Mouse (Mus musculus) embryonic facial prominence, embryonic 12.5 days (tissue): ENCODE data around the gene Mon1b. TPM values are rescaled to one million over a fixed set of nuclear protein-coding genes. Genes with fewer than 3 reads are reported as not detected.

Source experiments
- ATAC-seq: fragments of 200-750 bp; cut with Nextera tagmentation; 2 replicates; pipeline ENCODE4 v1.8.0; 2017; ENCODE audit not compliant: insufficient number of reproducible peaks, insufficient read depth, low FRiP score, low TSS enrichment
- H3K27ac ChIP-seq: fragments of 300-500 bp; sonication (generic); 2 replicates; pipeline ENCODE4 v1.5.1; 2016; ENCODE audit warnings: mild to moderate bottlenecking
- H3K27me3 ChIP-seq: fragments of 300-500 bp; sonication (generic); 2 replicates; pipeline ENCODE4 v1.6.1; 2016; ENCODE audit warnings: mild to moderate bottlenecking, moderate library complexity
- H3K36me3 ChIP-seq: fragments of 300-500 bp; sonication (generic); 2 replicates; pipeline ENCODE4 v1.6.1; 2016; ENCODE audit warnings: mild to moderate bottlenecking
- H3K4me1 ChIP-seq: fragments of 300-500 bp; sonication (generic); 2 replicates; pipeline ENCODE4 v1.6.1; 2016
- H3K4me2 ChIP-seq: fragments of 300-500 bp; sonication (generic); replicated peaks from 2 replicates; pipeline ENCODE4 v1.6.1; 2016; ENCODE audit warnings: mild to moderate bottlenecking, moderate library complexity
- H3K4me3 ChIP-seq: fragments of 300-500 bp; sonication (generic); 2 replicates; pipeline ENCODE4 v1.5.1; 2016; ENCODE audit warnings: mild to moderate bottlenecking
- H3K9ac ChIP-seq: fragments of 300-500 bp; sonication (generic); 2 replicates; pipeline ENCODE4 v1.6.1; 2016; ENCODE audit warnings: mild to moderate bottlenecking, moderate library complexity
- H3K9me3 ChIP-seq: fragments of 300-500 bp; sonication (generic); 2 replicates; pipeline ENCODE4 v1.6.1; 2016; ENCODE audit warnings: mild to moderate bottlenecking, moderate library complexity
- WGBS: fragments of 180-500 bp; shearing (Covaris S2); methylation state at CpG from one replicate; pipeline ENCODE4 v1.1.7; 2016; 5-methylcytosine and 5-hydroxymethylcytosine counted together
- polyA plus RNA-seq: library from polyadenylated mRNA; unstranded; fragments of >200 nt; fragmentation: Nextera tagmentation; extraction: Ambion mirVana; gene quantifications from 2 replicates; pipeline ENCODE4 v1.2.1, GENCODE M21; 2016

The Mon1b gene
- polyA plus RNA-seq, 1 experiment from 2014 or later: 7.0 TPM

DNA sequence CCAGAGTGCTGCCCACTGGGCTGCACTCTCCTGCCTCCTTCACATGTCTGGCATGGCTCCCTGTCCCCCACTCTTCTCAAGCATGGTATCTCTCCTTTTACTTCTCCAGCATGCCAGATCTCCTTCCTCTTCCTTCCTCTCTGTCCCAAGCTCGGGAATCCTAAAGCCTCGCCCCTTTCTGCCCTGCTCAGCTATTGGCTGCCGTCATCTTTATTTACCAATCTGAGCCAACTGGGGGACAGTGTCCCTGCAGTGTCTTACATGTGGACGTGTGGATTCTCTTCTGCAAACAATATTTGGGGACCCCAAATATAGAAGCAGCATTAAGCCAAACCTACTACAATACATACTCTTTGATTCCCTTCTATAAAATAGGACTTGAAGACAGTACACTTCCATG lies 17.8 kb downstream of the Mon1b start:
- H3K9me3 ChIP-seq: no peaks in the 10 kb centered on the region
- no peaks in the 10 kb centered on the region; the same call in 1 of the 2 replicates for H3K27me3 ChIP-seq
- H3K4me2 ChIP-seq: no peak overlapping the region
- no peaks in the 10 kb centered on the region for H3K36me3 ChIP-seq
- H3K27ac ChIP-seq: no peak overlapping the region
- ATAC-seq: no peak
- no peak overlapping the region for H3K9ac ChIP-seq
- H3K4me1 ChIP-seq: no peaks in the 10 kb centered on the region
- H3K4me3 ChIP-seq: no peak overlapping the region
- WGBS: 52% methylated on average over 4 of the region's 4 CpGs

DNA sequence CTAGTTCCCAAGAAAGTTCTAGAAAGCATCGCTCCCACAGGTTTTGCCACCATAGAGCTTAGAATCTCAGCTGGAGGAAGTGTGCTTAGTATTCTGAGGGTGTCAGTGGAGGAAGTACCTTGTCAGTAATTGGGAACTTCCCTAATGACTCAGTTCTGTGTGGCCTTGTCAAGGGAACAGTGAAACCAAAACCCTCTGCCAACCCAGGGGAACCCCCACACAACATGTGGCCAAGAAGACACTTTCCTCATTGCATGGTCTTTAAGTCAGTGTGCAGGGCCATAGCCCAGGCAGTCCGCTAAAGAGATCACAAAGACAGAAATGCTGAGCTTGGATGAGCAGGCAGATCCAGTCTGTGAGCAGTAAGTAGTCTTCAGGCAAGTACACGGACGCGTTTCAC lies 20.8 kb downstream of the Mon1b start:
- H3K9ac ChIP-seq: no peak overlapping the region
- no peak overlapping the region for H3K27ac ChIP-seq
- H3K4me3 ChIP-seq: no peak overlapping the region
- H3K4me2 ChIP-seq: no peak overlapping the region
- H3K9me3 ChIP-seq: no peaks in the 10 kb centered on the region
- WGBS: 92% methylated on average over 5 of the region's 5 CpGs
- H3K36me3 ChIP-seq: no peaks in the 10 kb centered on the region
- no peak for ATAC-seq
- H3K4me1 ChIP-seq: no peaks in the 10 kb centered on the region
- no peaks in the 10 kb centered on the region; the same call in 1 of the 2 replicates for H3K27me3 ChIP-seq

GRCm38 (mm10) chr8:113656681-113657298 lies 21.4 kb downstream of the Mon1b start:
- WGBS: 82% methylated on average over 11 of the region's 11 CpGs
- H3K4me3 ChIP-seq: no peak overlapping the region
- H3K27ac ChIP-seq: no peak overlapping the region

DNA sequence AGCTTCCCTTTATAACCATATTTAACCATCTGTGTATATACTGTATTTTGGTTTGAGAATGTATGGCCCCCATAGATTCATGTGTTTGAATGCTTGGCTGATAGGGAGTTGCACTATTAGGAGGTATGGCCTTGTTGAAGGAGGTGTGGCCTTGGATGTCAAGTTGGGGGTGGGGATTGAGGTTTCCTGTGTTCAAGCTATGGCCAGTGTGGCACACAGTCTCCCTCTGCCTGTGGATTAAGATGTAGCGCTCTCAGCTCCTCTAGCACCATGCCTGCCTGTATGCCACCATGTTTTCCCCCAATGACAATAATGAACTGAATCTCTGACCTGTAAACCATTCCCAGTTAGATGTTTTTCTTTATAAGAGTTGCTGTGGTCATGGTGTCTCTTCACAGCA lies 24.7 kb downstream of the Mon1b start:
- H3K27me3 ChIP-seq: no peaks in the 10 kb centered on the region
- no peak overlapping the region for H3K4me2 ChIP-seq
- no peaks in the 10 kb centered on the region for H3K9me3 ChIP-seq
- WGBS: 94% methylated on average over 1 of the region's 1 CpGs
- no peak overlapping the region for H3K27ac ChIP-seq
- H3K9ac ChIP-seq: no peak overlapping the region
- no peaks in the 10 kb centered on the region for H3K36me3 ChIP-seq
- peaks cover 3% of the 10 kb centered on the region; the same call in 1 of the 2 replicates for H3K4me1 ChIP-seq
- no peak for ATAC-seq
- H3K4me3 ChIP-seq: no peak overlapping the region

More at GRCm38 (mm10) chr8:113656681-113657298, 21.4 kb downstream of the Mon1b start:
- H3K27me3 ChIP-seq: no peaks in the 10 kb centered on the region; the same call in 1 of the 2 replicates
- no peaks in the 10 kb centered on the region for H3K36me3 ChIP-seq
- ATAC-seq: no peak
- H3K9me3 ChIP-seq: no peaks in the 10 kb centered on the region
- H3K9ac ChIP-seq: no peak overlapping the region
- no peak overlapping the region for H3K4me2 ChIP-seq
- H3K4me1 ChIP-seq: no peaks in the 10 kb centered on the region

DNA sequence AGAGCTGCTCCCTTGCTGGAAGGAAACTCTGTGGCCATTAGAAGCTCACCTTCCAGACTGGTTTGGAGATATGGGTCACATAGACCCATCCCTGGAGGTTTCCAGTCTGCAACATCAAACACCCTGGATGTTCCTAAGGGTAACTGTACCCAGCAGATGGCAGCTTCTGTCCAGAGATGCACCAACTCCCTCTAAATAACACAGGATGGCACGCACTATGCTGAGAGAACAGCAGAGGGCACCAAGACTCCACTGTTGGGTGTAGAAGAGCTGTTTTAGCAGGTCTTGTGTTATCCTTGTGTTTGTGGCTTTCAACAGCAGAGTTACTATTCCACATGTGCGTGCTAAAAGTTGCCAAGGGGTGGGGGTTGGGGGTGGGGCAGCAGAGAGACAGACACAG lies 29.2 kb downstream of the Mon1b start:
- Histone ChIP-seq H3K9ac (no peak overlapping the region), H3K4me3 (no peak overlapping the region), H3K36me3 (no peaks in the 10 kb centered on the region), H3K4me2 (no peak overlapping the region), H3K27ac (no peak overlapping the region), H3K27me3 (no peaks in the 10 kb centered on the region), H3K9me3 (no peaks in the 10 kb centered on the region), H3K4me1 (peaks cover 11% of the 10 kb centered on the region)
- 11% methylated on average over 2 of the region's 2 CpGs for WGBS
- ATAC-seq: 0 out of 2 replicates have a peak, but pooled peaks have one; percentile 47

GRCm38 (mm10) chr8:113665036-113665435 lies 29.6 kb downstream of the Mon1b start:
- Histone ChIP-seq H3K27ac (no peak overlapping the region), H3K27me3 (no peaks in the 10 kb centered on the region), H3K4me3 (no peak overlapping the region), H3K9me3 (no peaks in the 10 kb centered on the region), H3K9ac (no peak overlapping the region), H3K4me2 (no peak overlapping the region), H3K4me1 (peaks cover 11% of the 10 kb centered on the region), H3K36me3 (no peaks in the 10 kb centered on the region)
- WGBS: 73% methylated on average over 4 of the region's 4 CpGs
- no peak for ATAC-seq

DNA sequence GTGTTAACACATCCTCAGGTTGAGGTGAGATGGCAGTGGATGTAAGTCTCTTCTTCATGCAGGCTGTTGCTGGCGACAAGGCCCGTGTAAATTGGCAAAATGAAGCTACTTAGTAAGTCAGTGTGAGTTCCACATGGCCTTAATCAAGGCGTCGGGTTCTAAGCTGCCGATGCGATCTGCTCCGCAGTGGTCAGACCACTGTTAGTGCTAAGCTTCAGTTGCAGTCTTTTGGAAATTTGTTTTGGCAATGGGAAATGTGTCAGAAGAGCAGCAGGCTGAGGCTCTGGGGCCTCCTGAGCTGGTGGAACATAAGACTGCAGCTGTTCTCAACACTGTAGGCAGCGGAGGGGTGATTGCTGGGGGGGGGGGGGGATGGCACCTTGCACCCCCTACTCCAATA lies 30.6 kb downstream of the Mon1b start:
- ATAC-seq: no peak
- Histone ChIP-seq H3K9me3 (no peaks in the 10 kb centered on the region), H3K36me3 (no peaks in the 10 kb centered on the region), H3K4me1 (peaks cover 11% of the 10 kb centered on the region), H3K9ac (no peak overlapping the region), H3K4me2 (no peak overlapping the region), H3K4me3 (no peak overlapping the region), H3K27me3 (no peaks in the 10 kb centered on the region), H3K27ac (no peak overlapping the region)
- WGBS: 40% methylated on average over 8 of the region's 8 CpGs

DNA sequence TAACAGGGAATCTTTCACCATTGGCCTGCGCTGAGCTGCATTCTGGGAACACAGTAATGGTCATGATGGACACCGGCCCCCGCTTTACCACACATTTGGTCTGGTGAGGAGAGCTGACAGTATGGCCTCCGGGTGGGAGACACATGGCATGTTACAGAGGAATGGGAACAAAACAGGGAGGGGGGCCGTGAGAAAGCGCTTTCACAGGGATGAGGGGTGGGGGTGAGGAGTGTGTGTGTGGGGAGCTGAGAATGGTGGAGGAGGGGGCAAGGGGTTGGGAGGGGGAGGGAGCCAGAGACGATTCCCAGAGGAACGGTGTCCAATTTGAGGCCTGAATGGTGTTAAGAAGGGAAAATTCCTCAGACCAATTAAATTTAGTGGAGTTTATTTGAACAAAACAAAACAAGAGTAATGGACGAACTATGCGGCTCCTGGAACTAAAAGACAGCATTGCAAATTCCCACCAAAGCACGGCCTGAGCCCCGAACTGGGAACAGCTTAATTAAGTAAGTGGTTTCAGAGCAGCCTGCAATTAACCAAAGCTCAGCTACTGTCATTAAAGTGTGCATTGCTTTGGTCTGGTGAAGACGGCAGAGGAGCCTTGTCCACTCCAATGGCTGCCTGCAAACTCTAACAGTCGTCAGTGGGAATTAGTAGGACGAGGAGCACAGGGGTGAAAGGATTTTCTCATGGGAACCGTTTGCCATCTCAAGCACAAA lies 31.5 kb downstream of the Mon1b start:
- no peaks in the 10 kb centered on the region for H3K27me3 ChIP-seq
- H3K9me3 ChIP-seq: no peaks in the 10 kb centered on the region
- no peaks in the 10 kb centered on the region for H3K36me3 ChIP-seq
- H3K4me1 ChIP-seq: peaks cover 11% of the 10 kb centered on the region
- no peak overlapping the region for H3K4me2 ChIP-seq
- no peak for ATAC-seq
- H3K27ac ChIP-seq: no peak overlapping the region
- no peak overlapping the region for H3K4me3 ChIP-seq
- WGBS: 50% methylated on average over 16 of the region's 16 CpGs
- no peak overlapping the region for H3K9ac ChIP-seq

- H3K36me3 ChIP-seq: no peaks in the 10 kb centered on the region
- no peaks in the 10 kb centered on the region for H3K27me3 ChIP-seq
- ATAC-seq: no peak
- no peak overlapping the region for H3K4me2 ChIP-seq
- H3K9ac ChIP-seq: no peak overlapping the region
- peaks cover 15% of the 10 kb centered on the region for H3K4me1 ChIP-seq
- 87% methylated on average over 10 of the region's 10 CpGs for WGBS
- no peaks in the 10 kb centered on the region for H3K9me3 ChIP-seq
- no peak overlapping the region for H3K4me3 ChIP-seq
- H3K27ac ChIP-seq: no peak overlapping the region
Observed at GRCm38 (mm10) chr8:113669924-113670323, 34.5 kb downstream of the Mon1b start.

DNA sequence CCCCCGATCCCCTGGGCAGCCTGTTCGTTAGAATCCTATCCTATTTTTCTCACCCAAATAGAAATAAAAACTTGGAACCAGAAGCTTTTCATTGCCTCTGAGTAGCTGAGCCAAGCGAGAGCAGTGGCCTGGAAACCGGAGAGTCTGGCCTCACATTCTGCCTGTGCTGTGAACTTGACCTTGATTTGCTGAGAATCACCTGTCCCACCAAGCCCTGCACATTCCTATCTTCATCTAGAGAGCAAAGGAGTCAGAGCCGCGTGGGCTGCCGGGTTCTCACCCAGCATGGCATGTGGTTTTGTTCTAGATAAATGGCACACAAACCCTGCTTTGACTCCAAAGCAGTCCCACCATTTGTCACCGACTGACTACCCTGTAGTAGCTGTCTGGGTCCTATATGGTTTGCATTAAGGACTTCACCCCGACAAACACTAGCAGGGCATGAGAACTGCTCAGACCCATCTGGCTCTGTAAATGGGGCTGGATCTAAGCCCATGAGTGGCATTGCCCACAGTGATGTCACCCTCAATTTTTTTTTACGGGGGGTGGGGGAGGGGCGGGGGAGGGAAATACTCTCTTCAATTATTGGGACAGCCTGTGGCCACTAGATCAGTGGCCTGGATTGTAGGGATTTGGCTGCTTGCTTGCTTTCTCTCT lies 37.3 kb downstream of the Mon1b start:
- H3K27me3 ChIP-seq: no peaks in the 10 kb centered on the region
- no peaks in the 10 kb centered on the region for H3K36me3 ChIP-seq
- 62% methylated on average over 11 of the region's 11 CpGs for WGBS
- no peak overlapping the region for H3K4me2 ChIP-seq
- 0 out of 2 replicates have a peak, but pooled peaks cover 8% of the 10 kb centered on the region for H3K4me1 ChIP-seq
- no peak overlapping the region for H3K9ac ChIP-seq
- ATAC-seq: no peak; the same call in 1 of the 2 replicates
- H3K27ac ChIP-seq: no peak overlapping the region
- no peaks in the 10 kb centered on the region for H3K9me3 ChIP-seq
- H3K4me3 ChIP-seq: no peak overlapping the region

- H3K36me3 ChIP-seq: no peaks in the 10 kb centered on the region
- H3K9me3 ChIP-seq: no peaks in the 10 kb centered on the region
- no peak overlapping the region for H3K9ac ChIP-seq
- no peak overlapping the region for H3K4me2 ChIP-seq
- no peaks in the 10 kb centered on the region for H3K27me3 ChIP-seq
- H3K4me1 ChIP-seq: 0 out of 2 replicates have a peak, but pooled peaks cover 8% of the 10 kb centered on the region
- no peak for ATAC-seq
- WGBS: 36% methylated on average over 3 of the region's 3 CpGs
- H3K4me3 ChIP-seq: no peak overlapping the region
- no peak overlapping the region for H3K27ac ChIP-seq
Observed at GRCm38 (mm10) chr8:113673300-113673699, 37.9 kb downstream of the Mon1b start.

DNA sequence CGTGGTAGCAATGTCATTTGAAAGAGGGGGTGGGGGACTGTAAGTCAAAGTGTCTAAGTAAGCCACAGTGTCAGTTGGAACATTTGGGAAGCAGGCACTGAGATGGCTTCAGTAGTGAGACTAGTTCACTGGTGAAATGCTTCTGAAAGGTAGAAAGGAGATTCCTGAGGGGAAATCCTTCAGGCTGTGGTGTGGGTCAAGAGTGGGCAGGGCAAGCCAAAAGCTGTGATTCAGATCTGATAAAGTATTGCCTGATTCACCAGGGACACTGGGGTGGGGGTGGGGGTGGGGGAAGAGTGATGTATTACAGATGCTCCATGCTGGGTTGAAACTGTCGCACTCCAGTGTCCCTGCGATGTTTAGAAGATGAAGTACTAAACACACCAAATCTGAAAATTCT lies 39.2 kb downstream of the Mon1b start:
- ATAC-seq: no peak
- H3K4me1 ChIP-seq: 0 out of 2 replicates have a peak, but pooled peaks cover 8% of the 10 kb centered on the region
- no peak overlapping the region for H3K4me2 ChIP-seq
- no peaks in the 10 kb centered on the region for H3K27me3 ChIP-seq
- WGBS: 79% methylated on average over 3 of the region's 3 CpGs
- no peak overlapping the region for H3K4me3 ChIP-seq
- H3K9me3 ChIP-seq: no peaks in the 10 kb centered on the region
- H3K9ac ChIP-seq: no peak overlapping the region
- no peaks in the 10 kb centered on the region for H3K36me3 ChIP-seq
- H3K27ac ChIP-seq: no peak overlapping the region
